14 mouse cellular contexts compared by ENCODE assay signal in the genomic region with DNA sequence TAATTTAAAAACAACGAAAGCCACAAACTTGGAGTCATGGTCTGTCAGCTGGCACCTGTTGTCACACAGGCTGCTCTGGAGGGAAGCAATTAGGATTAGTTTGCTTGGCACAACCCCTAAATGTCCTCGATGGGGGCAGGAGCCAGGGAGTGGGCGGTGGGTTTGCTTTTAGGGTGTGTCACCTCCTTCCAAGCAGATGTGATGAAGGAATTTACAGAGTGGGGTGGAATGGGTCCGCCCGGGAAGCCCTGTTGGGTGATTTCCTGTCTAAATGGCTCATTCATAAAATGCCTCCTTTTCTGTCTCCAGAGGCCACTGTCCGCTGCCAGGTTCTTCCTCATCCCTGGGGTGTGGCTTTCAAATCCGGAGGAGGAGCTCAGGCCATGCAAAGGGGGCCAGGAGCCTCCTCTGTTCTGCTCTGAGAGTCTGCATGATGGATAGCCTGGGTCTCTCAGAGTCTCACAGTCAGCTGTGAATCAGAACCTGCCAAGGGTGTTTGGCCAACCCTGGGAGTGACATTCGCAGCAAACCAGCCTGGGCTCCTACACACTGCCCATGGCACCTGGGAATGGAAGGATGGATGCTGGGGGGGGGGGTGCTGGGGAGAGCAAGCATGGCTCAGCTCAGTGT. TPM values are rescaled to one million over a fixed set of nuclear protein-coding genes. Genes with fewer than 3 reads are reported as not detected.
DNase-seq lines count a peak whose midpoint lies in the region; ATAC-seq lines count a peak whose summit lies in the region.
"Had no signal": no experiment of that assay in that cellular context is flagged by ENCODE, and none has a peak within 500 bp of the region (broad histone marks: within the 10 kb centered on the region; RNA-seq: fewer than 3 reads in every experiment).

No protein-coding gene starts in this region.

- peaks cover 61% of the 10 kb centered on the region for H3K4me1 ChIP-seq in heart, embryonic 10.5 days
- H3K4me1 ChIP-seq in heart, embryonic 15.5 days (replicated peaks) = peaks cover 80% of the 10 kb centered on the region

- H3K36me3 ChIP-seq in heart, embryonic 10.5 days = peaks cover 7% of the 10 kb centered on the region; the same call in 1 of the 2 replicates
- H3K36me3 ChIP-seq in heart, embryonic 15.5 days = no peaks in the 10 kb centered on the region
- H3K36me3 ChIP-seq: limb, embryonic 12.5 days had no signal

- no peak for DNase-seq in heart, embryonic 10.5 days (ENCODE audit: low spot score)
- DNase-seq in heart, postnatal 14 days = no peak
- DNase-seq in 3T3-L1 (ENCODE audit: low read depth, low spot score) = peak; percentile 60
- peak; percentile 47 for DNase-seq in NIH3T3 (ENCODE audit: low read depth)
- DNase-seq in cerebellum, adult 11-12 months = no peak
- DNase-seq in urinary bladder, postnatal 10 days (ENCODE audit: low spot score) = no peak
- no peak for DNase-seq in right cerebral cortex, postnatal 36 days (ENCODE audit: low spot score in 2 of 2)
- DNase-seq: adrenal gland, postnatal 14 days; lung, adult 2 months; thymus, postnatal 36 days had no signal

- peak overlapping the region; percentile 20; the same call in 1 of the 2 replicates for H3K9ac ChIP-seq in heart, embryonic 15.5 days
- H3K9ac ChIP-seq: limb, embryonic 12.5 days had no signal

- WGBS in heart, embryonic 10.5 days = 17% methylated on average over 8 of the region's 8 CpGs
- 18% methylated on average over 8 of the region's 8 CpGs for WGBS in heart, embryonic 15.5 days

- H3K27ac ChIP-seq in heart, embryonic 10.5 days = peak overlapping the region; percentile 74
- peak overlapping the region; percentile 91 for H3K27ac ChIP-seq in heart, embryonic 15.5 days
- H3K27ac ChIP-seq: limb, embryonic 12.5 days had no signal

- 0 out of 2 replicates have a peak, but pooled peaks cover 3% of the 10 kb centered on the region for H3K9me3 ChIP-seq in heart, embryonic 10.5 days
- no peaks in the 10 kb centered on the region for H3K9me3 ChIP-seq in heart, embryonic 15.5 days (replicated peaks)

- intact Hi-C loops in heart, postnatal 14 days (cut with DNase I) = no loop called here

- no peaks in the 10 kb centered on the region for H3K27me3 ChIP-seq in heart, embryonic 10.5 days (ENCODE audit: insufficient read depth, poor library complexity, severe bottlenecking)
- no peaks in the 10 kb centered on the region for H3K27me3 ChIP-seq in heart, embryonic 15.5 days
- H3K27me3 ChIP-seq: limb, embryonic 12.5 days had no signal

- no peak for ATAC-seq in heart, embryonic 15.5 days (replicated peaks; ENCODE audit: insufficient number of reproducible peaks, insufficient read depth, low FRiP score, low read depth)

- H3K4me2 ChIP-seq in heart, embryonic 15.5 days = peak overlapping the region; percentile 33
- H3K4me2 ChIP-seq: limb, embryonic 12.5 days had no signal

- peak overlapping the region; percentile 13; the same call in 1 of the 2 replicates for H3K4me3 ChIP-seq in heart, embryonic 10.5 days
- H3K4me3 ChIP-seq in heart, embryonic 15.5 days = no peak overlapping the region
- H3K4me3 ChIP-seq: erythroblast, embryonic 14.5 days; limb, embryonic 12.5 days had no signal

RNA-seq across cellular contexts. Expression of a gene that starts 34.3 kb away (rescaled TPM):
- polyA plus RNA-seq in heart, embryonic 10.5 days (2016; fragmentation: Nextera tagmentation; extraction: Ambion mirVana) = 18.3 and 34.7 TPM in 2 replicates
- total RNA-seq in heart, postnatal 14 days (2021) = 100 to 1,000 TPM; 224 to 225 TPM
- polyA plus RNA-seq in heart, embryonic 15.5 days (2015; fragmentation: Nextera tagmentation; extraction: Ambion mirVana) = 39.9 and 44.4 TPM in 2 replicates
- total RNA-seq: hematopoietic stem cell, adult 5-6 weeks had no signal
- polyA plus RNA-seq: erythroblast, embryonic 14.5 days had no signal

Comparison
In these comparisons a context has a peak if more than half of its experiments do, and no peak if none do; other contexts are left out.
1. DNase-seq: peak in 3T3-L1 (single experiment) and NIH3T3 (single experiment); none in heart, embryonic 10.5 days (single experiment), heart, postnatal 14 days (0 of 2), cerebellum, adult 11-12 months (single experiment), urinary bladder, postnatal 10 days (single experiment) and right cerebral cortex, postnatal 36 days (0 of 2).